Mouse (Mus musculus) lung, adult 2 months (tissue): ENCODE results near the gene Col23a1.

Source experiments
- CTCF ChIP-seq: fragments of 200-500 bp; IDR thresholded peaks from 2 replicates; pipeline ENCODE4 v1.5.1; 2011; ENCODE audit warnings: mild to moderate bottlenecking, low read length, control low read depth; ENCODE audit not compliant: insufficient read depth
- POLR2A ChIP-seq: fragments of 200-500 bp; IDR thresholded peaks from 2 replicates; pipeline ENCODE4 v1.6.1; 2011; ENCODE audit warnings: low read depth, mild to moderate bottlenecking, control low read depth, low read length, borderline replicate concordance; ENCODE audit errors: extremely low read depth

- TF ChIP-seq POLR2A, result no peak
- TF ChIP-seq CTCF, result no peak
Measured at GRCm38 (mm10) chr11:51591915-51592314, 302.2 kb downstream of the Col23a1 start.
